Mouse (Mus musculus) limb, embryonic 11.5 days (tissue): ENCODE data around the gene Maneal. TPM values are rescaled to one million over a fixed set of nuclear protein-coding genes. Genes with fewer than 3 reads are reported as not detected.
A peak's percentile ranks its signal among the peaks of the same experiment; 100 is the strongest.

Experiments
- ATAC-seq: fragments of 200-750 bp; cut with Nextera tagmentation; 2 replicates; pipeline ENCODE4 v1.8.0; 2017; ENCODE audit warnings: low read depth; ENCODE audit not compliant: insufficient number of reproducible peaks, low FRiP score, low TSS enrichment
- DNase-seq: peaks from one replicate; pipeline ENCODE4 v3.0.0-alpha.2; 2015; ENCODE audit warnings: low spot score
- H3K27ac ChIP-seq: fragments of 300-500 bp; sonication (generic); replicated peaks from 2 replicates; pipeline ENCODE4 v1.5.1; 2014; ENCODE audit warnings: low read depth, mild to moderate bottlenecking, low read length
- H3K27me3 ChIP-seq: fragments of 300-500 bp; sonication (generic); 2 replicates; pipeline ENCODE4 v1.6.1; 2014; ENCODE audit warnings: mild to moderate bottlenecking, low read length, mixed read lengths; ENCODE audit not compliant: control insufficient read depth, insufficient read depth
- H3K36me3 ChIP-seq: fragments of 300-500 bp; sonication (generic); 2 replicates; pipeline ENCODE4 v1.6.1; 2014; ENCODE audit warnings: mild to moderate bottlenecking, low read length, moderate library complexity, mixed read lengths; ENCODE audit not compliant: control insufficient read depth, insufficient read depth
- H3K4me1 ChIP-seq: fragments of 300-500 bp; sonication (generic); 2 replicates; pipeline ENCODE4 v1.6.1; 2014; ENCODE audit warnings: low read length, mixed read lengths; ENCODE audit not compliant: control insufficient read depth, insufficient read depth
- H3K4me2 ChIP-seq: fragments of 300-500 bp; sonication (generic); 2 replicates; pipeline ENCODE4 v1.6.1; 2014; ENCODE audit warnings: low read depth, mild to moderate bottlenecking, moderate library complexity; ENCODE audit not compliant: severe bottlenecking
- H3K4me3 ChIP-seq: fragments of 300-500 bp; sonication (generic); 2 replicates; pipeline ENCODE4 v1.5.1; 2014; ENCODE audit warnings: low read depth, low read length
- H3K9ac ChIP-seq: fragments of 300-500 bp; sonication (generic); 2 replicates; pipeline ENCODE4 v1.6.1; 2014; ENCODE audit warnings: mild to moderate bottlenecking, low read length
- H3K9me3 ChIP-seq: fragments of 300-500 bp; sonication (generic); 2 replicates; pipeline ENCODE4 v1.6.1; 2016; ENCODE audit warnings: low read length; ENCODE audit not compliant: control insufficient read depth
- WGBS: fragments of 180-500 bp; shearing (Covaris S2); extraction: QIAGEN DNeasy Blood & Tissue Kit; methylation state at CpG from one replicate; pipeline ENCODE4 v1.1.7; 2014; 5-methylcytosine and 5-hydroxymethylcytosine counted together
- polyA plus RNA-seq: library from polyadenylated mRNA; unstranded; fragments of >200 nt; fragmentation: Nextera tagmentation; extraction: Ambion mirVana; gene quantifications from 2 replicates; pipeline ENCODE4 v1.2.1, GENCODE M21; 2014

Gene Maneal
- polyA plus RNA-seq, 1 experiment from 2014 or later, result 0.43 TPM

DNA sequence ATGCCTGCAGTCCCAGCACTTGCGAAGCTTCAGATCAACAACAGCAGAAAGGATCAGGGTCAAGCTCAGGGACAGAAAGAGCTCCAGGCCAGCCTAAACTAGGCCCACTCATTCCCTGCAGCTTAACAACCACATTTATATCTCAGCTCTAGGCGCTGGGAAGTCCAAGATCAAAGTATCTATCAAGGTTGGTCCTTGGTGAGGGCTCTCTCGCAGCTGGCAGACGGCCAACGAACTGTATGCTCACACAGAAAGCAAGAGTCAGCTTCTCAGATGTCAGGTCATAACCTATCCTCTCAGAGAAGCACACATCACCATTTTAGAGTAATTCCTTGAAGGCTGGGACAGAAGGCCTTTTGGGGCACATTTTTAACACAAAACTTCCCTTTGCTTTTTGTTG lies 3.6 kb downstream of the Maneal start:
- no peaks in the 10 kb centered on the region for H3K9me3 ChIP-seq
- H3K4me3 ChIP-seq, result no peak overlapping the region
- no peak overlapping the region for H3K4me2 ChIP-seq
- peaks cover 27% of the 10 kb centered on the region for H3K27me3 ChIP-seq
- ATAC-seq (no peak), DNase-seq (no peak)
- H3K27ac ChIP-seq, result no peak overlapping the region
- H3K9ac ChIP-seq, result no peak overlapping the region
- peaks cover 7% of the 10 kb centered on the region for H3K4me1 ChIP-seq
- no peaks in the 10 kb centered on the region for H3K36me3 ChIP-seq
- 76% methylated on average over 5 of the region's 5 CpGs for WGBS

DNA sequence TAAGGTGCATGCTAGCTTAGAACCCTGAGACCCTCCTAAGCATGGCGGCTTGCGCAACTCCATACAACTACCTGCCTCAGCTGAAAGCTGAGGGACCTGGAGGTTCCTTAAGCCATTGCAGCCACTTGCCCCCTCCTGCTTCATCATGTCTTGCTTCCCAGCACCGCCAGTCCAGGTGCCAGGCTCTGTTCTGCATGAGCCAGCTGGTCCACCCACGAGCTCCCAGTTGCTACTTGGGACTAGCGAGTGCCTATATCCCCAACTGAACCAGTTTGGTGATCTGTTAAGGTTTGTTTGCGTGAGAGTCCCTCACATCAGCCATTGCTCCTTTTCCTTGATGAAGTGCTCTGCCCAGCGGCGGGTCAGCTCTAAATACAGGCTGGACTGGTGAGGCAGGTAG lies 5.7 kb downstream of the Maneal start:
- H3K9ac ChIP-seq, result no peak overlapping the region
- no peaks in the 10 kb centered on the region for H3K36me3 ChIP-seq
- DNase-seq (no peak), ATAC-seq (no peak)
- H3K27me3 ChIP-seq, result peaks cover 8% of the 10 kb centered on the region
- no peak overlapping the region for H3K4me3 ChIP-seq
- no peak overlapping the region for H3K27ac ChIP-seq
- H3K9me3 ChIP-seq, result no peaks in the 10 kb centered on the region
- peaks cover 8% of the 10 kb centered on the region for H3K4me1 ChIP-seq
- H3K4me2 ChIP-seq, result no peak overlapping the region
- 93% methylated on average over 8 of the region's 8 CpGs for WGBS

DNA sequence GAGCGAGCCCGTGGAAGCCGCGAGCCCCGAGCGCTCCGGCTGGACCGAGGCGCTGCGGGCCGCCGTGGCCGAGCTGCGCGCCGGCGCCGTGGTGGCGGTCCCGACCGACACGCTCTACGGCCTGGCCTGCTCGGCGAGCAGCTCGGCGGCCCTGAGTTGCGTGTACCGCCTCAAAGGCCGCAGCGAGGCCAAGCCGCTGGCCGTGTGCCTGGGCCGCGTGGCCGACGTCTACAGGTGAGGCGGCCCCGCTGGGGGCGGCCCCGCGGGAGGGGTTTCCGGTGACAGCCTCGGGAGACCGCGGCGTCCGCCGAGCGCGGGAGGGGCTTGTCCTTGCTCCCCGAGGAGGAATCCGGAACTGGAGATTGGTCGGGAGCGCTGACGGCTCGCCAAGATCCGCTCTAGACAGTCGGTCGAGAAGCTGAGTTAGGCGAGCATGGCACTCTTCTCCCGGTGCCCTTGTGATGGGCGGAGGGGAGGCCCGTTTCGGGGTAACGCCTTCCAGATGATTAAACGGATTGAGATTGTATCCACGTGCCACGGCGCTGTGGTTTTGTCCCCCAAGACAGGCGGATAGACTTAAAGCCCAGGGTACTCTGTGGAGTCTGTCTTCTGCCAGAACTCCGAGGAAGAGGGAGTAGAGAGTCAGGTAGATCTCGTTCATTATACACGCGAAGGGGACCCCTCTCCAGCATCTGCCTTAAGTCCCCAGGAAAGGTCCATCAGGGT lies 10.9 kb downstream of the Maneal start, which contains the start of gene 1110065P20Rik:
TSS of gene 1110065P20Rik (minus strand) at position 264 of the 726 bp plus-strand sequence.
- no peaks in the 10 kb centered on the region for H3K36me3 ChIP-seq
- no peaks in the 10 kb centered on the region for H3K9me3 ChIP-seq
- under 1% methylated on average over 63 of the region's 75 CpGs for WGBS
- H3K27me3 ChIP-seq, result no peaks in the 10 kb centered on the region; the same call in 1 of the 2 replicates
- ATAC-seq (peak; percentile 42), DNase-seq (peak; percentile 65)
- H3K4me2 ChIP-seq, result peak within 1 kb of the TSS; percentile 91
- peak within 1 kb of the TSS; percentile 98 for H3K4me3 ChIP-seq
- H3K27ac ChIP-seq, result peak within 1 kb of the TSS; percentile 74
- peaks cover 17% of the 10 kb centered on the region for H3K4me1 ChIP-seq
- peak within 1 kb of the TSS; percentile 86 for H3K9ac ChIP-seq

DNA sequence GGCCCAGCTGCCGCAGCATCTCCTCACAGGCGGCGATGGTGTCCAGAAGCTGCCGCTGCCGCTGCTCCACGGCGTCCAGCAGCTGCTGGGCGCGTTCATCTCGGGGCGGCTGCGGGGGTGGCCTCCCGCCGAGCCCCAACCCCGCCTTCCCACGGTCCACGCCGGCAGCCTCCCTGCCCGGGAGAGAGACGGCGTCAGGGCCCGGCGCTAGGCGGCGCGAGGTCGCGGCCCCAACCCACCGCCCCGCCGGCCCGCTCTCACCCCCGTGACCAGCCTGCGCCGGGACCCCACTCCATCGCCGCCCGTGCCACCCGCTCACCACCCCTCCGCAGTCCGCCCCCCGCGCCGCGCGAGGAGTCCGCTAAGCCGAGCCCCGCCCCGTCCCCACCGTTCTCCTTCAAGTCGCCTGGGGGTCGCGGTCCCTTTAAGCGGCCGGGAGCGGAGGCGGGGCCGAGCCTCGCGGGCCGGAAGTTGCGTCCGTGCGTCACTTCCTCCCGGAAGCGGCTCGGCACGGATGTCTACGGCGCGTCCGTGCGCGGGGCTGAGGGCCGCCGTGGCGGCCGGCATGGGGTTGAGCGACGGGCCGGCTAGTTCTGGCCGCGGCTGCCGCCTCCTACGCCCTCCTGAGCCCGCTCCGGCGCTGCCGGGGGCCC lies 11.6 kb downstream of the Maneal start, which contains the start of gene Yrdc:
TSS of gene Yrdc (plus strand) at position 419 of the 653 bp plus-strand sequence.
- H3K36me3 ChIP-seq, result no peaks in the 10 kb centered on the region
- H3K9me3 ChIP-seq, result no peaks in the 10 kb centered on the region
- peaks cover 17% of the 10 kb centered on the region for H3K4me1 ChIP-seq
- DNase-seq, result peak; percentile 96
- under 1% methylated on average over 70 of the region's 90 CpGs for WGBS
- peak within 1 kb of the TSS; percentile 91 for H3K4me2 ChIP-seq
- H3K9ac ChIP-seq, result peak within 1 kb of the TSS; percentile 86
- ATAC-seq, result peak; percentile 90
- no peaks in the 10 kb centered on the region; the same call in 1 of the 2 replicates for H3K27me3 ChIP-seq
- peak within 1 kb of the TSS; percentile 98 for H3K4me3 ChIP-seq
- peak within 1 kb of the TSS; percentile 74 for H3K27ac ChIP-seq

DNA sequence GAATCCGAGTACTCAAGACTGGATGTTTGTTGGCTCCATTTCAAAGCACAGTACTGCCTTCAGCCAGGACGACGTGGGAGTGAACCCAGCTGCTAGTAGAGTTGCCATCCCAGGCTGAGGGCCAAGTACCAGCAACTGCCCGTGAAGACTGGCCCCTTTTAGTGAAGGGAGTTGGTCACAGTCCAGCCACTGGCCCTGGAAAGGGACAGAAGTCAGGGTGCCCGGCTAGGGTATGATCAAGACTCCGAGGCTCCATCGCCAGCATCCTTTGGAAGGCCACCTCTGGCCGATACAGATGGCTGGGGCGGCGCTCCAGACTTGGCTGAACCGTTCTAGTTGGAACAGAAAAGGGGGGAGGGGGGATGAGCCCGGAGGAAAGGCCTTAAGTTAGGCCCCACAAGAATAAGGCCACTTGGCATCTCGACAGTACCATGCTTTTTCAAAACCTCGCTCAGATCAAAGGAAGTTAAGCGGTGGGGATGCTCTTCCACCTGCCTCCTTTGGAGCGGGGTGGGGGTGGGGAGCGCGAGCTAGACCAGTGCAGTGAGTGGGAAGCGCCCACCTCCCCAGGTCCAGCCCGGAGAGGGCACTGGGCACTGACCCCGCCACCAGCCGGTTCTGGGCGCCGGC lies 12.2 kb downstream of the Maneal start:
- Histone ChIP-seq H3K9ac (peak overlapping the region; percentile 86), H3K27me3 (no peaks in the 10 kb centered on the region; the same call in 1 of the 2 replicates), H3K9me3 (no peaks in the 10 kb centered on the region), H3K36me3 (no peaks in the 10 kb centered on the region), H3K4me3 (peak overlapping the region; percentile 98), H3K4me2 (peak overlapping the region; percentile 64), H3K27ac (peak overlapping the region; percentile 70), H3K4me1 (peaks cover 17% of the 10 kb centered on the region)
- DNase-seq (peak; percentile 44), ATAC-seq (peak; percentile 61)
- WGBS, result 5% methylated on average over 23 of the region's 24 CpGs

DNA sequence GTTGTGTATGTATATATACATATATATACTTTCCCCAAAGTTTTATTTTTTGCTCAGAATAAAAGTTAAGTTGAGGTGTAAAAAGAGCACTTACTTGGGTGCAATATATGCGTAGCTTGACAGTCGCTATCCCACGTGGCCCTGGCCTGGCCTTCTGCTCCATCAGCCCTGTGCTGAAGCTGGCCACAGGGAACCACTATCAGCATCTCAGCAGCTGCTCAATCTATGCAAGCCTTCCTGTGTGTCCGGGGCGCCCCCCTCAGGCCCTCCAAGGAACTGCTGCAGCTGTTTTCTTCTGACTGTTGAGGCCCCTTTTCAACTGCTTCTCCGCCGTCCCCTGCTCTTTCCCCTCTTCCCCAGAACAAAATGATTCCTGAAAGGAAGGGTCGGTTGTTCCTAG lies 14.4 kb downstream of the Maneal start:
- no peak overlapping the region for H3K27ac ChIP-seq
- no peak overlapping the region for H3K4me2 ChIP-seq
- no peaks in the 10 kb centered on the region for H3K9me3 ChIP-seq
- peaks cover 17% of the 10 kb centered on the region for H3K4me1 ChIP-seq
- H3K36me3 ChIP-seq, result peaks cover 6% of the 10 kb centered on the region; the same call in 1 of the 2 replicates
- peak; percentile 85 for DNase-seq
- no peak overlapping the region for H3K9ac ChIP-seq
- H3K27me3 ChIP-seq, result no peaks in the 10 kb centered on the region; the same call in 1 of the 2 replicates
- 8% methylated on average over 8 of the region's 8 CpGs for WGBS
- H3K4me3 ChIP-seq, result no peak overlapping the region
- ATAC-seq, result no peak

DNA sequence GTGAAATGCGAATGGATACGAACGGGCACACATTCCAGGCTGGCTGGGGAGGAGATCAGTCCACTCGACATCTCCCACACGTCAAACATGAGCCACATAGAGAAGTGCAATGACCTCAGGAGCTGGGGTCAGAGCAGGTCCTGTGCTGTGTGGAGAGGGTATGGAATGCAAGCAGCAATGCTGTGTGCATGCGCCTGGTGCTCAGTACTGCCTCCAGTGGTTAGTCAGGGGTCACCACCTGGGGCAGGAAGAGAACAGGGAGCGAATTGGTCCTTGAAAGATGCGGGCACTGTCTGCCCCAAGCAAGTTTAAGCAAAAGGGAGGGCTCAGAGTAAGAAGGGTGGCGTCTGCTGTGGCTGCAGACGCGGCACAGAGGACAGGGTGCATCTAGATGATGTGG lies 18.5 kb downstream of the Maneal start:
- Histone ChIP-seq H3K4me2 (no peak overlapping the region), H3K36me3 (peaks cover 17% of the 10 kb centered on the region; the same call in 1 of the 2 replicates), H3K4me3 (no peak overlapping the region), H3K9ac (no peak overlapping the region), H3K9me3 (no peaks in the 10 kb centered on the region), H3K27me3 (no peaks in the 10 kb centered on the region), H3K4me1 (0 out of 2 replicates have a peak, but pooled peaks cover 4% of the 10 kb centered on the region), H3K27ac (no peak overlapping the region)
- DNase-seq (peak; percentile 58), ATAC-seq (no peak)
- 59% methylated on average over 11 of the region's 11 CpGs for WGBS

DNA sequence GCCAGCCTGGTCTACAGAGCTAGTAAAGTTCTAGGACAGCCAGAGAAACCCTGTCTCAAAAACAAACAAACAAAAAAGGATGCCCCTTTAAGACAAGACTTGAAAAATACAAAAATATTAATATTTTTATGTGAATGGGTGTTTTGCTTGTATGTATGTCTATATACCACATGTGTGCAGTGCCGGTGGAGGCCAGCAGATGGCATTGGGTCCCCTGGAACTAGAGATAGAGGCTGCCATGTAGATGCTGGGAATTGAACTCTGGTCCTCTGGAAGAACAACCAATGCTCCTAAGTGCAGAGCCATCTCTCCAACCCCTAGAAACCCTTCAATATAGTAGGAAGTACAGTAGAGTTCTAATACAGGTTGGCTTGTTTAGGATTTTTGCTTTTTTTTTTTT lies 21.0 kb downstream of the Maneal start:
- Histone ChIP-seq H3K9me3 (no peaks in the 10 kb centered on the region), H3K9ac (no peak overlapping the region), H3K4me1 (no peaks in the 10 kb centered on the region), H3K4me3 (no peak overlapping the region), H3K36me3 (peaks cover 22% of the 10 kb centered on the region), H3K27me3 (no peaks in the 10 kb centered on the region), H3K4me2 (no peak overlapping the region), H3K27ac (no peak overlapping the region)
- no peak for DNase-seq
- no peak for ATAC-seq
- WGBS, result 94% methylated on average over 1 of the region's 1 CpGs
